Mouse (Mus musculus): Measurements from ENCODE around the gene Hist2h2aa2.
"Not testable (repeated sequence)": the region's sequence is repeated elsewhere in the genome, so short reads cannot be mapped to it uniquely, and the experiment has no call there.

Hist2h2aa2 gene

GRCm38 (mm10) chr3:96239949-96240798, at the start of gene Hist2h2aa2:
Gene Hist2h2aa2 (minus strand): TSS chr3:96240276.
- DNase-seq (ENCODE audit: low spot score in 2 of 2), result peak; percentile 97

- DNase-seq (ENCODE audit: low spot score in 2 of 2), result no peak
These were observed 49.1 kb upstream of the Hist2h2aa2 start for GRCm38 (mm10) chr3:96289201-96289600.

GRCm38 (mm10) chr3:96287334-96287733, 47.3 kb upstream of the Hist2h2aa2 start:
- DNase-seq (ENCODE audit: low spot score in 2 of 2), result not testable (repeated sequence)

GRCm38 (mm10) chr3:96284457-96284856, 44.4 kb upstream of the Hist2h2aa2 start:
- DNase-seq (ENCODE audit: low spot score in 2 of 2), result peak; percentile 61 to 69

- DNase-seq (ENCODE audit: low spot score in 2 of 2), result no peak
These were observed 40.6 kb upstream of the Hist2h2aa2 start for GRCm38 (mm10) chr3:96280660-96281059.

- DNase-seq (ENCODE audit: low spot score in 2 of 2), result peak; percentile 96 to 97
These were observed 37.9 kb upstream of the Hist2h2aa2 start for GRCm38 (mm10) chr3:96277800-96278624.

GRCm38 (mm10) chr3:96277428-96277799, 37.3 kb upstream of the Hist2h2aa2 start:
- peak in 1 of 2 experiments; percentile 59 for DNase-seq (ENCODE audit: low spot score in 2 of 2)

GRCm38 (mm10) chr3:96273591-96274465, 33.8 kb upstream of the Hist2h2aa2 start:
- DNase-seq (ENCODE audit: low spot score in 2 of 2), result no peak

GRCm38 (mm10) chr3:96269511-96270474, 29.7 kb upstream of the Hist2h2aa2 start, which contains the start of gene Hist2h2bb:
Gene Hist2h2bb (plus strand): TSS chr3:96269752.
- peak; percentile 94 to 98 for DNase-seq (ENCODE audit: low spot score in 2 of 2)

- not testable (repeated sequence) for DNase-seq (ENCODE audit: low spot score in 2 of 2)
These were observed 28.8 kb upstream of the Hist2h2aa2 start for GRCm38 (mm10) chr3:96268776-96269378.

GRCm38 (mm10) chr3:96268051-96268775, 28.1 kb upstream of the Hist2h2aa2 start, which contains the start of gene Hist2h3b:
Gene Hist2h3b (plus strand): TSS chr3:96268654.
- peak; percentile 85 to 91 for DNase-seq (ENCODE audit: low spot score in 2 of 2)

- DNase-seq (ENCODE audit: low spot score in 2 of 2), result no peak
These were observed 27.5 kb upstream of the Hist2h2aa2 start for GRCm38 (mm10) chr3:96267541-96267940.

- DNase-seq (ENCODE audit: low spot score in 2 of 2), result no peak
These were observed 26.1 kb upstream of the Hist2h2aa2 start for GRCm38 (mm10) chr3:96266132-96266710.

- DNase-seq (ENCODE audit: low spot score in 2 of 2), result no peak
These were observed 24.4 kb upstream of the Hist2h2aa2 start for GRCm38 (mm10) chr3:96264404-96264949.

- peak; percentile 47 to 64 for DNase-seq (ENCODE audit: low spot score in 2 of 2)
These were observed 23.7 kb upstream of the Hist2h2aa2 start for GRCm38 (mm10) chr3:96263558-96264403.

- peak; percentile 97 to 98 for DNase-seq (ENCODE audit: low spot score in 2 of 2)
These were observed 23.0 kb upstream of the Hist2h2aa2 start, which contains the start of gene Hist2h4 for GRCm38 (mm10) chr3:96262979-96263550. Gene Hist2h4 (minus strand): TSS chr3:96263311.
